Mouse (Mus musculus): ENCODE data around the gene Sae1.

DNA sequence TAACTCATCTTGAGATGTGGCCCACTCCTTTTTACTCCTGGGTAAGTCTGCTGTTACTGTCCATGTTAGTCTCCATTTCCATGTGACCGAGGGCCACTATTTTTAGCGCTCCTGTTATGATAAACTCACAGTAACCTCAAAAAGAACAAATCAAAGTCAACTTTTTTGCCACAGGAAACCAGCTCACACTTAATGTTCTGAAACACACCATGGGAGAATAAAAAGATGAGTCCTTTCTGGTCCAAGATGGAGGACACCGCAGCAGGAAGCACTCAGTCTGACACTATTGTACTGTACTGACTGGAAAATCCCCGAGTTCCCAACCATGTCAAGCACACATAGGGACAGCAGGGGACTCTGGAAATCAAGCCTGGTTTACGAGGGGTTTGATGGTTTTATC, 37.6 kb downstream of the Sae1 start:
- TF ChIP-seq CTCF (IDR thresholded peaks at IDR 0.05; ENCODE audit: low read depth, low read length) (no peak), POLR2A (IDR thresholded peaks at IDR 0.05; ENCODE audit: insufficient read depth, low read length) (no peak)

Data from ES-Bruce4 (cell line).